Mouse (Mus musculus): ENCODE measurements around the gene Hes6.

DNA sequence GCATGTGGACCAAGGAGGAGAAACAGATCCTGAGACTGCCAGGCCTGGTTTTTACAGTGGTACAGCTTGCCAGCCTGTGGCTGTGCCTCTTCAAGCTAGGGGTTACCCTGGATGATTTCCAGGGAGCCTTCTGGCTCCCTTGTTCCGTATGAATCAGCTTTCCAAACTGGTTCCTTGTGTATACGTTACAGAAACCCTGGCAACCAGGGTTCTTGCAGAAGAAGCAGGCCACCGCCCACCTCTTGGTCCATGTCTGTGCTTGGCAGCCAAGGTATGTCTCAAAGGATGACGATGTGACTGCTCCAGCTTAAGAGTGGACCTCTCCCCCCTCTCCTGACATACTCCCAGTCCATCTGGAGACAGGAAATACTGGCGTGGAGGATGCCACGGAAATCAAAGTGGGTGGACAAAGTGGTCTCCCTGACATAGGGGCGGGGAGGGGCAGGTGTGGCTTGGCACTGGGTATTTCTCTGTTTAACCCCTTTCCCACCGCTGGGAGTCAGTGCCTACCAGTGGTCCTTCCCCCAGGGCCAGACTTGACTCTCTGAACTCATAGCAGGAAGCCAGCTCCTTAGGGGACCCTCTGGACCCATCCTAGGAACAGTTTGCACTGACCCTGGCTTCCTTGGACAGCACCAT, 44.5 kb upstream of the Hes6 start:
- TF ChIP-seq CTCF (IDR thresholded peaks at IDR 0.05) (no peak; the same call in 1 of the 2 replicates), EP300 (IDR thresholded peaks at IDR 0.05) (peak; percentile 93)

Measured in lung, postnatal 0 days (tissue).